Mouse (Mus musculus) forebrain, postnatal 0 days (tissue): ENCODE measurements around the gene Ptgir. TPM values are rescaled to one million over a fixed set of nuclear protein-coding genes. Genes with fewer than 3 reads are reported as not detected.
A peak's percentile ranks its signal among the peaks of the same experiment; 100 is the strongest.

Experiments
- ATAC-seq: fragments of 200-750 bp; cut with Nextera tagmentation; 2 replicates; pipeline ENCODE4 v1.8.0; 2017; ENCODE audit warnings: mild to moderate bottlenecking, moderate library complexity
- DNase-seq: peaks from one replicate; pipeline ENCODE4 v3.0.0-alpha.2; 2015
- H3K27ac ChIP-seq: fragments of 300-500 bp; sonication (generic); 2 replicates; pipeline ENCODE4 v1.5.1; 2014; ENCODE audit warnings: low read depth, mild to moderate bottlenecking, antibody characterized with exemption, low read length, moderate library complexity, mixed read lengths
- H3K27me3 ChIP-seq: fragments of 300-500 bp; sonication (generic); 2 replicates; pipeline ENCODE4 v1.6.1; 2014; ENCODE audit warnings: mild to moderate bottlenecking, low read length, mixed read lengths; ENCODE audit not compliant: insufficient read depth
- H3K36me3 ChIP-seq: fragments of 300-500 bp; sonication (generic); 2 replicates; pipeline ENCODE4 v1.6.1; 2014; ENCODE audit warnings: mild to moderate bottlenecking, moderate library complexity; ENCODE audit not compliant: insufficient read depth
- H3K4me1 ChIP-seq: fragments of 300-500 bp; sonication (generic); 2 replicates; pipeline ENCODE4 v1.6.1; 2014; ENCODE audit warnings: antibody characterized with exemption; ENCODE audit not compliant: insufficient read depth
- H3K4me2 ChIP-seq: fragments of 300-500 bp; sonication (generic); 2 replicates; pipeline ENCODE4 v1.6.1; 2014; ENCODE audit warnings: low read depth, mild to moderate bottlenecking, moderate library complexity
- H3K4me3 ChIP-seq: fragments of 300-500 bp; sonication (generic); 2 replicates; pipeline ENCODE4 v1.5.1; 2014; ENCODE audit warnings: low read depth, low read length, mixed read lengths
- H3K9ac ChIP-seq: fragments of 300-500 bp; sonication (generic); 2 replicates; pipeline ENCODE4 v1.6.1; 2014; ENCODE audit warnings: mild to moderate bottlenecking
- H3K9me3 ChIP-seq: fragments of 300-500 bp; sonication (generic); 2 replicates; pipeline ENCODE4 v1.6.1; 2016; ENCODE audit warnings: low read length
- CTCF ChIP-seq: sonication (generic); IDR thresholded peaks from 2 replicates; pipeline ENCODE4 v1.5.1; 2016; ENCODE audit warnings: antibody characterized with exemption, control low read depth, low read depth
- WGBS: fragments of 180-500 bp; shearing (Covaris S2); extraction: QIAGEN DNeasy Blood & Tissue Kit; methylation state at CpG from one replicate; pipeline ENCODE4 v1.1.7; 2014; 5-methylcytosine and 5-hydroxymethylcytosine counted together
- polyA plus RNA-seq: library from polyadenylated mRNA; unstranded; fragments of >200 nt; fragmentation: Nextera tagmentation; extraction: Ambion mirVana; gene quantifications from 2 replicates; pipeline ENCODE4 v1.2.1, GENCODE M21; 2015
- total RNA-seq: library from RNA; depleted of rRNA; stranded (reverse); fragments of >200 nt; gene quantifications from 2 replicates; pipeline ENCODE4 v1.2.3, GENCODE M21; 2014

Ptgir gene
- total and polyA plus RNA-seq, 2 experiments from 2014 or later = 0.08 TPM; not detected in 1

DNA sequence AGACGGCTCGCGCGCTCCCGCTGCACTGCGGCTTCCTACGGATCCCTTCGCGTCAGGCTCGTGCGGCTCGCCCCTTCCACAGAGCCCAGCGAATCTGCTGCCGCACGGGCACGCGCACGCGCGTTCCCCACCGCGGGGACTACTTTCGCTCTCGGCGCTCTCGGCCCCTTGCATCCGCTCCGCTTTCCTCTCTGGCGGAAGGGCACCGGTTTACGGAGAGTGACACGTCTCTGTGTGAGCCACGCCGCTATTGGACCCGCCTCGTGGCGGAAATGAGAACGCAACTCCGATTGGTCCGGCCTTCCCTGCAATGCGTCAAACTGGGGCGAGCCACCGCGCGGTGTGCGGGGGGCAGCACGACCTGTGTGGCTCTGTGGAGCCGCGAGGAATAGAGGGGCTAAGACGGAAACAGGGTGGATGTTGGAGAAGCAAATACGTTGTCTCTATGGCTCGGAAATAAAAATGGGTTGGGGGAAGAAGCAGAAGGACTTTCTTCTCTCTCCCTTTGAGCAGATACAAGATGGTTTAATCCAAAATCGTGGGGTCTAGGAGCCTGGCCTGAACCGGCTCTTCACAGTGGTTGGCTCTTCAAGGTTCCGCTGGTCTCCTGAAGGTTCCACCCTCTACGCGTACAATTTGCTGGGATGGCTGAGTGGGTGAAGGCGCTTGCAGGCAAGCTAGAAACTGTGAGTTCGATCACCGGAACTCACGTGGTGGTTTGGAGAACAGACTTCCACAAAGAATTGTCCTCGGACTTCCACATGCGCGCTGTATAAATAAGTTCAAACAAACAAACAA is 17.9 kb downstream of the Ptgir start, which contains the start of gene Calm3:
TSS of gene Calm3 (minus strand) at position 78 of the 798 bp plus-strand sequence.
- peak within 1 kb of the TSS; percentile 67 for H3K9ac ChIP-seq
- no peaks in the 10 kb centered on the region for H3K27me3 ChIP-seq
- peak within 1 kb of the TSS; percentile 84 for H3K4me3 ChIP-seq
- H3K4me1 ChIP-seq = peaks cover 16% of the 10 kb centered on the region
- peak within 1 kb of the TSS; percentile 92 for H3K4me2 ChIP-seq
- H3K9me3 ChIP-seq = no peaks in the 10 kb centered on the region
- peak; percentile 56 for TF ChIP-seq CTCF
- ATAC-seq (peak; percentile 89), DNase-seq (peak; percentile 100)
- H3K36me3 ChIP-seq = 0 out of 2 replicates have a peak, but pooled peaks cover 9% of the 10 kb centered on the region
- H3K27ac ChIP-seq = peak within 1 kb of the TSS; percentile 100
- 2% methylated on average over 64 of the region's 64 CpGs for WGBS

DNA sequence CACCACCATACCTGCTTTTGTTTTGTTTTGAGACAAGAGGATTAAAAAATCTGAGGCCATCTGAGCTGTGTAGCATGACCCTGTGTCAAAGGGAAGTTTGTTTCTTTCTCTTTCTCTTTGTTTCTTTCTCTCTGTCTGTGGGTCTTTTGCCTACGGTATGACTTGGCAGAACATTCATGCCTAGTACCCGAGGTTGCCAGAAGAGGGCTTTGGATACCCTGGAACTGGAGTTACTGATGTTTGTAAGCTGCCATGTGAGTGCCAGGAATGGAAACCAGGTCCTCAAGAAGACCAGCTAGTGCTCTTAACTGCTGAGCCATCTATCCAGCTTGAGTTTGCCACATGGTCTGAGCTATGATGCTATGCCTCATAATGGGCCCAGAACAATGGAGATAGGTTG is 22.1 kb downstream of the Ptgir start:
- DNase-seq (no peak), ATAC-seq (no peak)
- H3K36me3 ChIP-seq = no peaks in the 10 kb centered on the region
- no peak overlapping the region for H3K4me2 ChIP-seq
- no peaks in the 10 kb centered on the region for H3K27me3 ChIP-seq
- 33% methylated on average over 2 of the region's 2 CpGs for WGBS
- H3K4me3 ChIP-seq = no peak overlapping the region
- no peak overlapping the region for H3K9ac ChIP-seq
- no peak overlapping the region for H3K27ac ChIP-seq
- no peak for TF ChIP-seq CTCF
- no peaks in the 10 kb centered on the region for H3K9me3 ChIP-seq
- H3K4me1 ChIP-seq = no peaks in the 10 kb centered on the region

DNA sequence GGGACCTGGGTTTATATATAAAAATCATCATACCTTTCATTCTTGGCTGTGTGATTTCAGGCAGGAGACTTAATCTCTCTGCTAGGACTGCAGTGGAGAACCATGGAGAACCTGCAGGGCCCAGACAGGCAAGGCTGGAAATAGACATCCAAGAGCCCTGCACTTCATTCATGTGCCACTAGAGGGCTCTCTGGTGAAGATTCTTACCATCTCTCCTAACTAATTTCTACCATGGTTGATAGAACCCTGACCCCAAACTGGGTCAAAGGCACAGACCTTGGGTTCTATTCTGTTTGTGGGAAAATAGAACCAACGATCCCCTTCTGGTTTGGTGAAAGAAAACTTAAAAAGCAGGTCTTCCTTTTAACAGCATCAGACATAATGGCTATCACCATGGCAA is 24.6 kb downstream of the Ptgir start:
- peak overlapping the region; percentile 57 for H3K27ac ChIP-seq
- H3K9ac ChIP-seq = no peak overlapping the region
- 0% methylated on average over 1 of the region's 1 CpGs for WGBS
- peaks cover 4% of the 10 kb centered on the region; the same call in 1 of the 2 replicates for H3K4me1 ChIP-seq
- DNase-seq = peak; percentile 88
- peak; percentile 21; the same call in 1 of the 2 replicates for ATAC-seq
- H3K4me3 ChIP-seq = no peak overlapping the region
- H3K4me2 ChIP-seq = no peak overlapping the region
- no peaks in the 10 kb centered on the region for H3K36me3 ChIP-seq
- peak; percentile 84 for TF ChIP-seq CTCF
- no peaks in the 10 kb centered on the region for H3K9me3 ChIP-seq
- H3K27me3 ChIP-seq = no peaks in the 10 kb centered on the region

DNA sequence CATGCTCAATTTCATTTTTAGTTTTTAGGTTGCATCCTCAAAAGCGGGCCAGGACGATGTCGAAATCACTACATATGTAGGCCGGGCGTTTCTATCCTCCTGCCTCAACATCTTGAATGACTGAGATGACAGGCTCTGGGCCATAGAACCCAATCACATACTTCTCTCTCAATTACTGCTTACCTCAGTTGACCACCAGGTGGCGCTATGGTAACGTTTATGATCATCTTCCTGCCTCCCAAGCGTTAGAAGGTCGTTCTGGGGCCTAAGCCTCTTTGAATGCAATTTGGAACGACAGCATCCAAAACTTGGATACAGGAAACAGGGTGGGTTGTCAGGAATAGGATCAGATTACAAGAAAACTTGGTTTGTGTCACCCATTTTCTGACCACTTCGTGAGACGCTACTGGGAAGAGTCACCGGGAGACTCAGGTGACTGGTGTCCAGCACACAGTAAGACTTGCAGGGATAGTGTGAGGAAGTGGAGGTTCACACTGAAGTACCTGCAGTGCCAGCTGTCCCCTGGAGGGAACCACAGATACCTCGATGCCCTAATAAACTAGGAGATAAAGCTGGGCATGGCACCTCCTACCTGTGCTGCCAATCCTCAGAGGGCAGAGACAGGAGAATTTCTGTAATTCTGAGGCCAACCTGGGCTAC is 25.8 kb downstream of the Ptgir start:
- no peaks in the 10 kb centered on the region for H3K9me3 ChIP-seq
- H3K4me3 ChIP-seq = no peak overlapping the region
- no peak overlapping the region for H3K9ac ChIP-seq
- H3K27ac ChIP-seq = peak overlapping the region; percentile 76
- no peaks in the 10 kb centered on the region for H3K36me3 ChIP-seq
- ATAC-seq (peak; percentile 70), DNase-seq (peak; percentile 96)
- peaks cover 4% of the 10 kb centered on the region; the same call in 1 of the 2 replicates for H3K4me1 ChIP-seq
- peak; percentile 97 for TF ChIP-seq CTCF
- no peak overlapping the region for H3K4me2 ChIP-seq
- no peaks in the 10 kb centered on the region for H3K27me3 ChIP-seq
- 16% methylated on average over 14 of the region's 14 CpGs for WGBS

DNA sequence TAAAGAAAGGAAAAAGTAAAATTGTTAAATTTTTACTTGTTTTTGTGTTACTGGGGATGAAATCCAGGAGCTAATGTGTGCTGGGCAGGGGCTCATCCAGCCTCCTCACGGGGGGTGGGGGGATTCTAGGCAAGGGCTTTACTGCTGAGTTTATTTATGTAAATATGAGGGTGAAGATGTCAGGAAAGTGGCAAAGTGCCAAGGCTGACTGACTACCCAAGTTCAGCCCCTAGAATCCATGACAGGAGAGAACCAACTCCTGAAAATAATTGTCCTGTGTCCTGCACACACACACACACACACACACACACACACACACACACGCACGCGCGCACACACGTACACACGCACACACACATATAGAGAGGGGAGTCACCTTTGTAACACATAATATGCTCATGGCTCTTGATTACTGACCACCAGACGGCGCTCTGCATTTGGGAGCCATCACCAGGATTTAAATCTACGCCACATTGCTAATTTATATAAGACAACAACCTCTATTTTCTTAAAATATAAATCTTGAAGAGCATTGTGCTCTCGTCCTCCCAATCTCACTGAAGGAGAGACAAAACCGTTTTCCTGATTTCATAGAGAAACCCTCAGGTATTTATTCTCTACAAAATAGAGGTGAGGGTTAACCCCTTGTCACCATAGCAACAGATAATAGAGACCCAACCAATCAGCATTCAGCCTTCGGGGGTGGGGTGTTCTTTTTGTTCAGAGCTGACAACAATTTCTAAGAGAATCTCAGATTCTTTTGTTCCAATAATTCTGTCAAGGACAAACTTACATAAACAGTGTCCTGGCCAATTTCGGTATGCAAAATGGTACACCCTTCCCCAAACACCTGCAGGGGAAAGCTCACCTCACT is 26.7 kb downstream of the Ptgir start:
- DNase-seq (peak; percentile 86), ATAC-seq (peak; percentile 78)
- peak; percentile 85 for TF ChIP-seq CTCF
- Histone ChIP-seq H3K27me3 (no peaks in the 10 kb centered on the region), H3K27ac (peak overlapping the region; percentile 76), H3K4me2 (peak overlapping the region; percentile 30), H3K9me3 (no peaks in the 10 kb centered on the region), H3K36me3 (no peaks in the 10 kb centered on the region), H3K4me1 (peaks cover 6% of the 10 kb centered on the region), H3K9ac (peak overlapping the region; percentile 11; the same call in 1 of the 2 replicates), H3K4me3 (no peak overlapping the region)
- WGBS = 21% methylated on average over 14 of the region's 14 CpGs

DNA sequence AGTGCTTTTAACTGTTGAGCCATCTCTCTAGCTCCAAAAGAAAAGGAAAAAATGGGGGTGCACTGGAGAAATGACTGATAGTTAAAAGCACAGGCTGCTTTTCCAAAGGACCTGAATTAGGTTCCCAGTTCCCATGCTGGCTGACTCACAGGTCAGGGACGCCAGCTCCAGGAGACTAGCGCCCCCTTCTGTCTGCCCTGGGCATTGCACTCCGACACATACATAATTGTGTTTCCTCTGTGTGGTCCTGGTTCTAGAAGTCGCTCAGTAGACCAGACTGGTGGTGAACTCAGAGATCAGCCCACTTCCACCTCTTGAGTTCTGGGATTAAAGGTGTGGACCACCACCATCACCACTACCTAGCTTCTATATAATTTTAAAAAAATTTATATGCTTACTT is 31.0 kb downstream of the Ptgir start:
- peaks cover 27% of the 10 kb centered on the region for H3K4me1 ChIP-seq
- TF ChIP-seq CTCF = peak; percentile 56
- H3K27me3 ChIP-seq = no peaks in the 10 kb centered on the region
- no peaks in the 10 kb centered on the region for H3K36me3 ChIP-seq
- no peak overlapping the region for H3K4me3 ChIP-seq
- DNase-seq (no peak), ATAC-seq (no peak)
- H3K9me3 ChIP-seq = no peaks in the 10 kb centered on the region
- no peak overlapping the region for H3K9ac ChIP-seq
- 47% methylated on average over 4 of the region's 4 CpGs for WGBS
- H3K27ac ChIP-seq = no peak overlapping the region
- H3K4me2 ChIP-seq = no peak overlapping the region
